Mouse (Mus musculus): ENCODE measurements around the gene Rbm14.

DNA sequence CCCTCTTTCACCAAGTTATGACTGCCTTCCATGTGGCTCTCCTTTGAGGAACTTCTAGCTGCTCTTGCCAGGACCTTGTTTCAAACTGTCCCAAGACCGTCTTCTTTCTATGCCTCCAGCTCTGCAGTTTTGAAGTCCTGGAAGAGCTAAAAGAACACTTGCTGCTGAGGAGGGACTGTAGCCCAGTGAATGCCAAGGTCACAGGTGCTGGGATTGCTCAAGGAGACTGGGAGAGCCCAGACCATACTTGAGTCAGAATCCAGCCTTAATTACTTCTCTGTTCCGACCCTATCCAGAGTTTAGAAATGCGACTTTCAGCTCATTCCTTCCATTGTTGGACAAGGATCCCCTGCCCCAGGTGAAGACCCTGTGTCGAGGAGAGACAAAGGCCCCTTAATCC is 44.5 kb upstream of the Rbm14 start:
- TF ChIP-seq HCFC1 (IDR thresholded peaks at IDR 0.05; ENCODE audit: borderline replicate concordance, insufficient read depth, low read length) = no peak
- TF ChIP-seq ZNF384 (IDR thresholded peaks at IDR 0.05; ENCODE audit: low read depth, low read length) = no peak
- TF ChIP-seq CHD2 (IDR thresholded peaks at IDR 0.05; ENCODE audit: low read depth, low read length) = no peak
- TF ChIP-seq ZC3H11A (IDR thresholded peaks at IDR 0.05; ENCODE audit: borderline replicate concordance, low read depth, low read length) = no peak
